Mouse (Mus musculus) left cerebral cortex, postnatal 36 days (tissue): ENCODE results near the gene Pex16. TPM values are rescaled to one million over a fixed set of nuclear protein-coding genes. Genes with fewer than 3 reads are reported as not detected.

Experiments
- DNase-seq, 2 experiments: peaks; one replicate each; pipeline ENCODE4 v3.0.0; 2021 to 2022; ENCODE audit warnings: low spot score in 2 of 2, mixed read lengths in 1 of 2
- intact Hi-C: fragments of 180-260 bp; cut with DNase I; formaldehyde crosslinking; loops from one replicate; pipeline ENCODE4 v1.15.1; 2025
- total RNA-seq, 2 experiments: library from RNA; stranded (reverse); gene quantifications; 2 replicates each; pipeline ENCODE4 v1.2.3; 2021

The Pex16 gene
- total RNA-seq, 2 experiments from 2014 or later, result 33.4 to 34.1 TPM

GRCm38 (mm10) chr2:92367383-92368029 lies 7.0 kb upstream of the Pex16 start:
- intact Hi-C loops, result no loop called here
- DNase-seq, result no peak

GRCm38 (mm10) chr2:92370375-92370774 lies 4.1 kb upstream of the Pex16 start:
- intact Hi-C loops, result no loop called here
- no peak for DNase-seq

- intact Hi-C loops, result no loop called here
Measured at GRCm38 (mm10) chr2:92370821-92371805, 3.4 kb upstream of the Pex16 start.

GRCm38 (mm10) chr2:92371971-92372690 lies 2.3 kb upstream of the Pex16 start:
- DNase-seq, result no peak
- intact Hi-C loops, result no loop called here

More at GRCm38 (mm10) chr2:92370821-92371805, 3.4 kb upstream of the Pex16 start:
- no peak for DNase-seq

- intact Hi-C loops, result no loop called here
- DNase-seq, result no peak
Measured at GRCm38 (mm10) chr2:92372767-92373436, 1.6 kb upstream of the Pex16 start.

GRCm38 (mm10) chr2:92373437-92373813 lies 1.1 kb upstream of the Pex16 start:
- intact Hi-C loops, result no loop called here
- DNase-seq, result no peak

GRCm38 (mm10) chr2:92375099-92375623 lies 685 bp downstream of the Pex16 start:
- intact Hi-C loops, result no loop called here
- peak; percentile 95 for DNase-seq

GRCm38 (mm10) chr2:92375788-92376187 lies 1.3 kb downstream of the Pex16 start:
- intact Hi-C loops, result no loop called here
- DNase-seq, result no peak

GRCm38 (mm10) chr2:92376300-92376699 lies 1.8 kb downstream of the Pex16 start:
- intact Hi-C loops, result no loop called here
- no peak for DNase-seq

GRCm38 (mm10) chr2:92377320-92377719 lies 2.8 kb downstream of the Pex16 start:
- no peak for DNase-seq
- intact Hi-C loops, result no loop called here

GRCm38 (mm10) chr2:92379783-92380494 lies 5.5 kb downstream of the Pex16 start:
- intact Hi-C loops, result no loop called here

GRCm38 (mm10) chr2:92380495-92381050 lies 6.1 kb downstream of the Pex16 start:
- intact Hi-C loops, result no loop called here

More at GRCm38 (mm10) chr2:92379783-92380494, 5.5 kb downstream of the Pex16 start:
- no peak for DNase-seq

GRCm38 (mm10) chr2:92381161-92381560 lies 6.7 kb downstream of the Pex16 start:
- DNase-seq, result no peak
- intact Hi-C loops, result no loop called here

More at GRCm38 (mm10) chr2:92380495-92381050, 6.1 kb downstream of the Pex16 start:
- no peak for DNase-seq

- DNase-seq, result no peak
- intact Hi-C loops, result no loop called here
Measured at GRCm38 (mm10) chr2:92381901-92382588, 7.6 kb downstream of the Pex16 start, which contains the start of gene 1700029I15Rik. TSS of gene 1700029I15Rik (plus strand) at chr2:92382538.

GRCm38 (mm10) chr2:92382759-92383158 lies 8.3 kb downstream of the Pex16 start:
- no peak for DNase-seq
- intact Hi-C loops, result no loop called here

- intact Hi-C loops, result no loop called here
- DNase-seq, result no peak
Measured at GRCm38 (mm10) chr2:92384101-92384500, 9.6 kb downstream of the Pex16 start.
